Mouse (Mus musculus): Measurements from ENCODE around the gene Gm45234. TPM values are rescaled to one million over a fixed set of nuclear protein-coding genes. Genes with fewer than 3 reads are reported as not detected.

Gene Gm45234
- total RNA-seq, 2 experiments from 2014 or later, result not detected

DNA sequence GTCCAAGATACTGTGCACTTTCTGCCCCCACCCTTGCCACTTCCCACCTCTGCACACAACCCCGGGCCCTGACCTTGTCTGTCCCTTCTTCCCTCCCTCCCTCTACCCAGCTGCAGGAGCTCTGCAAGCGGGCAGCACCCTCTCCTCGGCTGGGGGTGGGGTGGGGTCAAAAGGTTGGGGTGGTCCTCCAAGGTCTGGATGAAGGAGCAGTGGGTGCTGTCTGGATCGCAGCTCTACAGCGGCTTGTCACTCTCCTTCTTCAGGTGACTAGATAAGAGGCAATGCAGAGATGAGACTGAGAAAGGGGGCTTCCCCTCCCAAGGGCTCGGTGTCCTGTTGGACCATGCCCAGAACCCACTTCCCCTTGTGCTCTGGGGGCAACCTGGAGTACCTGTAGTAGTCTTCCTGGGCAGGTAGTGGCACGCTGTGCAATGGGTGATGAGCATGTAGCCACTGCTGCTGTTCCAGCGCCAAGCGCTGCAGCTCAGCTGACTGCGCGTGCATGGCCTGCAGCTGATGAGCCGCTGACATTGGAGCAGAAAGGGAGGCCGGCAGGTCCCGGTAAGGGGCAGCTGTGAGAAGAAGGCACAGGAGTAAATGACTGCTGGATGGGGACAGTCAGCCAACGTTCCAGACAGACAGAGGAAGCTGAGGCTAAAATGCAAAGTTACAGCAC is 12.8 kb downstream of the Gm45234 start:
- no peak for DNase-seq
- intact Hi-C loops (cut with DNase I; ENCODE audit: low total_unique reads), result no loop called here

DNA sequence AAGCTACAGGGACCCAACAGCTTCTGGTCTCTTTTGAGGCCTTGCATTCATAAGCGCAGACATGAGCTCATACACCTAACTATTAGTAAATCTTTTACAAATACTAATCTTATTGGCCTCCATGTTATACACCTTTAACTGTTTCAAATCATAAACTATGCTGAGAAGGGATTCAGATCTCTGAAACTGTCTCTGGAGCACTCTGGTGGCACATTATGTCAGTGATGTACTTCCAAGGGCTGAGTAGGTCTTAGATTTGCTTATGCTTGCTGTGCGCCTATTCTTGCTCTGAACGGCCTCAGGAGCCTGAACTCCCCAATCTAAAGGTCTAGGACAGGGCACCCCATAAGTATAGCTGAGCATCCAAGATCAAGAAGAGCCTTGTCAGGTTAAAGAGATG is 14.0 kb downstream of the Gm45234 start:
- intact Hi-C loops (cut with DNase I; ENCODE audit: low total_unique reads), result no loop called here

DNA sequence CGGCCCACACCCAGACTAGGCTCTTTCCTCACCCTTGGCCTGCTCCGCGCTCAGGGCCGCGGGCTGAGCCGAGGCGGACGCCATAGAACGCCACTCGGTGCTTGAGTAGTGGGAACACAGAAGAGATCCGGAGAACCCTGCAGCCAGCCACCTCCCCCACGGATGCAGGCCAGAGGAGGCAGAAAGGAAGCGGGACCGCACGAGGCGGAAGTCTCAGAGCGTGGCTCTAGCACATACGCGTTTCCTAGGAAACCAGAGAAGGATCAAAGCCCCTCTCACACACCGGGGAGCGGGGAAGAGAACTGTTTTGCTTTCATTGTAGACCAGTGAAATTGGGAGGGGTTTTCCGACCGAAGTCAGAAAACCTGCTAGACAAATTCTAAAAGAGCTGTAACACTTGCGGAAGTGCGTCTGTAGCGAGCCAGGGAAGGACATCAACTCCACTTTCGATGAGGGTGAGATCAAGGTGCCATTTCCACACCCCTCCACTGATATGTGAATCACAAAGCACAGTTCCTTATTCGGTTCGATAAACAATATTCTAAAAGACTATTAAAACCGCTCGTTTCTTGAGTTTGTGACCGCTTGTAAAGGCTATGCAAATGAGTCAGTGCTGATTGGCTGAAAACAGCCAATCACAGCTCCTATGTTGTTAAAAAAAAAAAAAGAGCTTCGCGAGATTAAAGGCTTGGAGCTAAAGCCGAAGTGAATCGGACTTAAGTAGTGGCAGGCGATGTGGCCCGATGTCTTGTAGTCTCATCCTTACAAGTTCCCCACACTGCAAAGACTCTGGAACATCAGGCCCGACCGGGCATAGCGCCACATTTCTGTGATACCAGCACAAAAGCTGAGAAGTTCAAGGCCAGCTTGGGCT is 14.7 kb downstream of the Gm45234 start, which contains the start of gene Grcc10:
Grcc10 (minus strand) TSS at position 487 of the 874 bp plus-strand sequence.
- intact Hi-C loops (cut with DNase I; ENCODE audit: low total_unique reads), result no loop called here
- peak; percentile 89 for DNase-seq

More for the DNA sequence above, 14.0 kb downstream of the Gm45234 start:
- no peak for DNase-seq

DNA sequence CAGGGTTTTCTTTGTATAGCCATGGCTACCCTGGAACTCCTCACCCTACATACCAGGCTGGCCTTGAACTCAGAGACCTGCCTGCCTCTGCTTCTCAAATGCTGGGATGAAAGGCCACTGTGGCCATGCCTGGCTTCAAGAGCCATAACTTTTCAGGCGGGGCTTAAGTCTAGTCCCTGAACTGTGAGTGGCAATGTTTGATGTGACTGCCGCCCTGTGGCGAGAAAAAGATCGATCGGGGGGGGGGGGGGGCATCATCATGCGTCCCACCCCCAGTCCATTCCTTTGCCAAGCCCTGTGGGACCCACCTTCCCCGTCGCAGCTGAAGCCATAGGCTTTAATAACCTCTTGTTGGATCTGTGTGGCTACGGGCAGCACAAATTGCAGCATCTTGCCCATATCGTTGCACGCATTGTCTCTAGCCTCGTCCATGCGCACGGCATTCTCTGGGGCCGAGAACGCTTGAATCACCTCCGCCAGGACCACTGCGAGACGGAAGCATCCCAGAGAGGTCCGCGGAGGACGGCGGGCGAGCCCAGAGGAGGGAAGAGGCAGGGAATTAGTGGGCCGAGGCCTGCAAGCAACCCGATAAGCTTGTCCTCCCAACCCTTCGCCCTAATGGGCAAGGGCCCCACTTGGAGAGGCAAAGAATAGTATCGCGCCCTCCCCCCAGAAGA is 15.5 kb downstream of the Gm45234 start:
- intact Hi-C loops (cut with DNase I; ENCODE audit: low total_unique reads), result no loop called here

DNA sequence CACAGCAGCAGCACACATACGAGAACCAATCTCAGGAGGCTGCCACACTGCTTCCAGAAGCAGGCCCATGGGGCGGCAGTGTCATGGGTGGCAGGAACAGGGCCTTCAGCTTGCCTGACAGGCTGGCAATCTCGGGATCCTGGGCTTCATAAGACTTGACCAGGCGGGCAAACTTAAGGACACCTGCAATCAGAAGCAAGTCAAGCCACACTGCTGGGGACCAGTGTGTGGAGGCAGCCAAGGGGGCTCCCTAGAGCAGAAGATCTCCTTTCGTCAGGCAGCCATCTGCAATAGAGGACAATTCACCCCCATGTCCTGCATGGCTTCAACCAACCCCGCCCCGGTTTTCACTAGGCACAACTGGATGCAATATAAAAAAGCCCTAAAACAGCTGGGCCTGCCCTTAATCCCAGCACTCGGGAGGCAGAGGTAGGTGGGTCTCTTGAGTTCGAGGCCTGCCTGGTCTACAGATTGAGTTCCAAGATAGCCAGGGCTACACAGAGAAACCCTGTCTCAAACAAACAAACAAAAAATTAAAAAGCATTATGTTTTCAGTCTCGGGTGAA is 16.5 kb downstream of the Gm45234 start:
- intact Hi-C loops (cut with DNase I; ENCODE audit: low total_unique reads), result no loop called here
- DNase-seq, result no peak

More for the DNA sequence above, 15.5 kb downstream of the Gm45234 start:
- peak; percentile 49 for DNase-seq

DNA sequence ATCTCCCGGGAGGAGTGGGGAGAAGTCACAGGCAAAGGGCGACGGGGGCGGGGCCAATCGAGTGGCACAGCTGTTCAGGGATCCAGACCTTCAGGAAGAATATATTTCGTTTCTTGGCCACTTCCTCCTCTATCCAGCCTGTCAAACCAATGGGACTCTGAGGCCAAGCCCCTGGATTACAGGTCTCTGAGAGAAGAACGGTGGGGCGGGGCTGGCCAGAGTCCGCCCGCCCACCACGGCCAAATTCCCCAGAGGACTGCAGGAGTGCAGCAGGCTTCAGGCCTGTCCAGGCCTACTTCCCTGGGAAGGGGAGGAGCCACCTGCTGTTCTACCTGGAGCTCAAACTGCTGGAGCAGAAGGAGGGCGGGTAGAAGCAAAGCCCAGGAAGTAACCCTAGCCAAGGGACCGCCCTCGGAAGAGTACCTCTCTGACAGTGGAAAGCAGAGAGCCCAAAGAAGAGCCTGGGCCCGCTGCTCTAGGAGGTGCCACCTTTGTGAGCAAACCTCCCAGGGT is 17.3 kb downstream of the Gm45234 start, which contains the start of gene Ptpn6:
Ptpn6 (minus strand) TSS at position 204 of the 513 bp plus-strand sequence.
- DNase-seq, result peak; percentile 30
- intact Hi-C loops (cut with DNase I; ENCODE audit: low total_unique reads), result no loop called here

DNA sequence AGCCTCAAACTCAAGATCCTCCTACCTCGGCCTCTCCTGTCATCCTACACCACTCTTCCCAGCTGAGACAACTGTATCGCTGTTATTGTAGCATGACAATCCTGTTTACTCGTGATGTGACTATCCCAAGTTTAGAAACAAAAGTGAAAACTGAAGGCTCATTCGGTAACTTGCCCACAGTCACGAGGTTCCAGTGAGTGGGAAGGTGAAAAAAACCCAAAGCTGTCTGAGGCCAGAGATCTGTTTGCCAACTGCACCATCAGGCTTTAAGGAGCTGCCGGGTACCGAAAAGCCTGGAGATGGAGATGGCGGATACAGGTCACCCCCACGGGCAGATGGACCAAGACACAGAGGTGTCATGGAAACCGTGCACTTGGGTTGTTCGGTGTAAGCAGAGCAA is 18.8 kb downstream of the Gm45234 start:
- no peak for DNase-seq
- intact Hi-C loops (cut with DNase I; ENCODE audit: low total_unique reads), result no loop called here

DNA sequence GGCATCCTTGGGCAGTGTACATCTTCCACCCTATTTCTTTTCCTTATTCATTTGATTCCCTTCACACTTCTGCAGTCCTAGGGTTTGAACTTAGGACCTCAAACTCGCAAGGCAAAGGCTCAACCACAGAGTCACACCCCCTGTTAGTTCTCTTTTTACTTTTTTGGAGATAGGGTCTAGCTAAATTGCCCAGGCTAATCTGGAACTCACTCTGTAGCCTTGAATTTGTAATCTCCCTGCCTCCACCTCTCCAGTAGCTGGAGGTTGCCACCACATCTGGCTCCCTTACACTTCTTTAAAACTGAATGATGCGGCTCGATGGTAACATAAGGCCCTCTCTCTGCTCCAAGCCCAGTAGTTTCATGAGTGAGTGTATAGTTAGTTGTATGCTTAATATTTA is 21.4 kb downstream of the Gm45234 start:
- DNase-seq, result no peak
- intact Hi-C loops (cut with DNase I; ENCODE audit: low total_unique reads), result no loop called here

DNA sequence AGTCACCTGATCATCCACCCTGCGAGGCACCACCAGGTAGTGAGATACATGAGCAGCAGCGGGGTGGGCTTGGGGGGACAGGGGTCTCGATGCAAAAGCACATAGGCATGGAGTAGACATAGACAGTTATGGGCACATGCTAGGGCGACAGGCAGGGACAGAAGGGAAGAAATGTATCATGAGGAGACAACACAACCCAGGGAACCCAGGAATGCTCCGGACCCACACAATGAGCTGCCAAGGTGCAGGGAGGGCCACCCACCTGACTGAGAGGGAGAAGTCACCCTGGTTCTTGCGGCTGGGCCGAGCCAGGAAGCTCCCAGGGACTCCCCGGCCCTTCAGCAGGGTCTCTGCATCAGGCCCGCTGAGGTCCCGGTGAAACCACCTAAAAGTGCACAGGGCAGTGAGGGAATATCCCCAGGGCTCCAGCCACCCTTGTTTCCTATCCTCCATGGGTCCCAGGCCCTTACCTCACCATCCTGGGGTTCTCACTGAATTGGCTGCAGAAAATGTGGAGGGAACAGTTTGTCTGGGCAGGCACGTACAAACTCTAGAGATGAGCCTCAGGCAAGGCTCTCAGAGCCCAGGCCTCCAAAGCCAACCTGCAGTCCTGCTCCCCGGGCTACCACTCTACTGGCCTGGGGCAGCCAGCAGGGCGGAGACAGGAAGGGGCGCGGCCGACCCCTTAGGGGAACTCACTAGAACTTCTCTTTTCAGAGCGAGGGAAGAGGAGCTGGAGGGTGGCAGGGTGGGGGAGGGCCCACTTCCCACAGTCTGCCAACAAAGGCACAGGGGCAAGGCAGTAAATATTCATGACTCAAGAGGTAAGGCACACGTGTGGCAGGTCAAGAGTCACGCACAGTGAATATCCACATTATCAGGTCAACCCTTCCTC is 23.1 kb downstream of the Gm45234 start:
- intact Hi-C loops (cut with DNase I; ENCODE audit: low total_unique reads), result no loop called here
- DNase-seq, result peak; percentile 49

DNA sequence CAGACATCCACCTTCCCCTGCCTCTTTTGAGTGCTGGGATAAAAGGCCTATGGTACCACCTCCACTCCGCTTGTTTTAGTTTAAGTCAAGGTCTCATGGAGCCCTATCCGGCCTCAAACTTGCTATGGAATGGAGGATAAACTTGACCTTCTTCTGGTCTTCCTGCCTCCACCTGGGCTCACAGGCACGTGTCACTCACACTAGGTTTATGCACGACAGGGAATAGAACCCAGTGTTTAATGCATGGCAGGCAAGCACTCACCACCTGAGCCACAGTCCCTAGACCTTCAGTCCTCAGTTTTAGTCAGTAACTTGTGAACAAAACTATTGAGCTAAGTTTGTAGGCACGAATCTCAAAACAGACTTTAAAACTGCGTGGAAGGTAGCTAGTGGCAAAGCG is 24.8 kb downstream of the Gm45234 start:
- no peak for DNase-seq

DNA sequence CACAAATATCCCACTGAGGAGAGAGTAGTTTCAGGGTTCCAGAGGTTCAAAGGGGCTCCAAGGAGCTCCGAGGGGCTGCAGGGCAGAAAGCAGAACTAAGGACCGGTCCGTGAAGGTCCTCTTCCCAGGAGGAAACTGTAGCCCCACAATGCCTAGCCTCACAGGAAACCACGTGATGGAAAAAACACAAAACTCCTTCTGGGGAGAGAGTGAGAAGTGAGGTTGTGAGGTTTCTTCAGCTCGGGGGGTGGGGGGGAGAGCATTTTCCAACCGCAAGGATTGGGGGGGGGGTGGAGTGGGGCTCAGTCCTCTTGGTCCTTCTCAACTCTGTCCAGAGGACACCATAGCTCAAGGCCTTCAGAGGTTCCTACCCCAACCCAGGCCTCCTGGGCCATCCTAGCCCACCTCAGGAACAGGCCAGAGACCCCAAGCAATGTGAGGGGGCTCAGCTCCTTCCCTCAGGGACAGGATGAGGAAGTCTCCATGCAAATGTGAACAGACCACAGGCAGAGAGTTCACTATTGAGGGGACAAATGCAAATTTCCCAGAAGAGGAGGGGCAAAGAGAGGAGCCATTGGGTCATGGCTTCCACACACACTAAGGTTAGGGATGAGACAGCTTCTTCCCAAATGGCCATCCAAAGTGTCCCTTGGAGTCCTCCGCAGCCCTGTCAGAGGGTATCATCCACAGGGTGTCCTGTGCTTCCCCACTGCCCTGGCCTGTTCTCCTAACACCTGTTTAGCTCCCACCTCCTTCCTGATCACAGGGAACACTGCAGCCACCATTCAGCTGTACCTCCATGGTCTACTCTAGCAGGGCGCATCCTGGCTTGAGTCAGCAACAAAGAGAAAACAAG is 25.7 kb downstream of the Gm45234 start:
- intact Hi-C loops (cut with DNase I; ENCODE audit: low total_unique reads), result no loop called here
- DNase-seq, result no peak

More for the DNA sequence above, 24.8 kb downstream of the Gm45234 start:
- intact Hi-C loops (cut with DNase I; ENCODE audit: low total_unique reads), result no loop called here

DNA sequence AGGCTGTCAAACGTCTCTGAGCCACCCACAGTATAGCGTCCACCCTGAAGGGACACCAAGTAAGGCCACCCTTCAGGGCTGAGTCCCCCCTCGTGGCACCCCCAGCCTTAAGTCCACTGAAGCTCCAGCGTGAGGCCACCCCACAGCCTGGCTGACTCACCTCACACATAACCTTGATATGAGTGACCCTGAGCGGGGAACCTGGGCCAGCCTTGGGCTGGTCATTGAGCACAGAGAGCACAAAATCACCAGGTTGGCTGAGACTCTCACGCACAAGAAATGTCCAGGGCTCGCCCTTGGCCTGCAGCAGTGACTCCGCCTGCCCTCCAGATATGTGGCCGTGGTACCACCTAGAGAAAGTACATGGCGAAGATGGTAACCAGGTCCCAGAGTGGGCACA is 27.2 kb downstream of the Gm45234 start:
- intact Hi-C loops (cut with DNase I; ENCODE audit: low total_unique reads), result no loop called here

DNA sequence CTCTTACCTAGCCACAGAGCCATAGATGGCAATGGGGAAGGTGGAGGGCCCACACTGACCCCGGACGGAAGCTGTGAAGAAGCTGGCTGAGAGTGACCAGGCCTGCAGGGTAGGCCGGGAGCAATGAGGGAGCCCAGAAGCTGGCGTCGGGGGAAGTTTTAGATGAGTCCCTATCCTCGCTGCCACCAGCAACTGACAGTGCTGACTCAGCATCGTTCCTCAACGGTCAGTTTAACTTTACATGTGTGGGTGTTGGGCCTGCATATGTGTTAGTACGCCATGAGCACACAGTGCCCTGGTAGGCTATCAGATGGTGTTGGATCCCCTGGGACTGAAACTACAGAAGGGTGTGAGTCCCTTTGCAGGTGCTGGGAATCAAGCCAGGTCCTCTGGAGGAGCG is 31.3 kb downstream of the Gm45234 start:
- intact Hi-C loops (cut with DNase I; ENCODE audit: low total_unique reads), result no loop called here
- no peak for DNase-seq

More for the DNA sequence above, 27.2 kb downstream of the Gm45234 start:
- DNase-seq, result no peak

DNA sequence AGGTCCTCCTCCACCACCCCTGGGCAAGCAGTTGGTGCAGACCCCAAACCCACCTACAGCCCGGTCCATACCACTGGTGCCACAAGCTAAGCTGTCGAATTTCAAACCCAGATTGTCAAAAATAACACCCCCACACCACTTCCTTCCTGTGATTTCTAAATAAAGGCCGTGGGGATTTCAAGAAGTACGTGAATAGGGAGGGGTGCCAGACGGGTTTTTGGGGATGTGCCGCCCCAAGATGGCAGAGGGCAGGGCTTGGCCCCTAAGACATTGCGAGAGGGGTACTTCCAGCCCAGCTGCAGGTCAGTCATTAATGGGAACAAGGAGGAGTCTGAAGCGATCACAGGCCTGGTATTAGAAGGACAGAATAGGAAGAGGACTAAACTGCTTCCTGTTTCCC is 32.3 kb downstream of the Gm45234 start:
- DNase-seq, result no peak
- intact Hi-C loops (cut with DNase I; ENCODE audit: low total_unique reads), result no loop called here

DNA sequence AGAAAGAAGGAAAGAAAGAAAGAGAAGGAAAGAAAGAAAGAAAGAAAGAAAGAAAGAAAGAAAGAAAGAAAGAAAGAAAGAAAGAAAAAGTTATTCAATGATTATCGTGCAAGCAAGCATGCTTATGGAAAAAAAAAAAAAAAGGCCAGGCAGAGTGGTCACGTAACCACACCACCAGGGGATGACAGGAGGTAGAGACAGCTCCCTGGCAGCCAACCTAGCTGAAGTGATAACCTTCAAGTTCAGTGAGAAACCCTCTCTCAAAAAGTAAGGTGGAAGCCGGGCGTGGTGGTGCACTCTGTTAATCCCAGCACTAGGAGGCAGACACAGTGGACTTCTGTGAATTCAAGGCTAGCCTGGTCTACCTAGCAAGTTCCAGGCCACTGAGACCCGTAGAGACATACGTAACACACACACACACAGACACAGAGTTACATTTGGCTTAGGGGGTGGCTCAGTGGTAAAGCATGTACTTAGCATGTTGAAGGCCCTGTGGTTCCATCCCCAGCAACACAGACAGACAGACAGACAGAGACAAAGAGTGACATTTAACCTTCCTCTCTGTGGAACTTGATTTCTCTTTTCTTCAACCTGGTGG is 32.8 kb downstream of the Gm45234 start:
- no peak for DNase-seq

DNA sequence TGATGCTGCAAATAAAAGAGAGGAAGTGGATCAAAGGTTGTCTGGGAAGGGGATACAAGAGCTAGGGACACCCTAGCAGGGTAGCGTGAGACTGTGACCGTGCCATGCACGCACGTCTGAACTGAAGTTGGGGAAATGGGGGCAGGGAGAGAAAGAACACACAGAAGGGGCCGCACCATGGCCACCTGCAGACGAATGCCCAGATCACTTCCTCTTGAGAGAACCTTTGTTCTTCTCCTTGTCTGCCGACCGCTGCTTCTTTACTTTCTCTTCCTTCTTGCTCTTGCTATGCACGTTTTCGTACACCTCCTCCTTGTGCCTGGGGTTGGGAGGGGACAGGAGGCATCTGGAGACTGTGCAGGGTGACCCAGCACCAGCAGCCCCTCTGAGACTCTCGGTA is 34.9 kb downstream of the Gm45234 start:
- no peak for DNase-seq
- intact Hi-C loops (cut with DNase I; ENCODE audit: low total_unique reads), result no loop called here

More for the DNA sequence above, 32.8 kb downstream of the Gm45234 start:
- intact Hi-C loops (cut with DNase I; ENCODE audit: low total_unique reads), result no loop called here

DNA sequence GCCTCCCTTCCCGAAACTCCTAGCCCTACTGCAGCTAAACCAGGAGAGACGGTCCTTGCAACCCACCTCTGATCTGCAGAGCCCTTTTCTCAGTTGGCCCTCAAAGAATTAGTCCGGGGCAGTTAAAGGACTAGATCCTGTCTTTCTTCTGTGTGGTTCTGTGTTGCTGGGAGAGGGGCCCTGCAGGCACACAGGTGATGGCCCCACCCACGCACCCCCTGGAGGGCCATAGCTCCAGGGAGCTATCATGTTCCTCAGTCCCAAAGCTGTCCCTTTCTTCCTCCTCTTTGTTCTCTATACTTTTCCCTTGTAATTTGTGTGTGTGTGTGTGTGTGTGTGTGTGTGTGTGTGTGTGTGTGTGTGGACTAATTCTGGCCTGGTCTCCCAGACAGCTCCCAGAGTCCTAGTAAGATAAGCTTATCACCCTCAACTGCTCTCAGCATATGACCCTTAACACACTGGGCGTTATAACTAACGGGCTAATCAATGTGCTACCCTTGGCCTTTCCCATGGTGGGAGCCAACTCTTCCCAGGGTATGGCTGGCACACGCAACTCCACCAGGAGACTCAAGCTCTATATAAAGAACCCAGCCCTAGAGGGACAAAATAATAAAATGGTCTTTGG is 36.4 kb downstream of the Gm45234 start:
- no peak for DNase-seq
- intact Hi-C loops (cut with DNase I; ENCODE audit: low total_unique reads), result no loop called here
